Mouse (Mus musculus) central nervous system, embryonic 18 days (tissue): ENCODE results near the gene Braf. TPM values are rescaled to one million over a fixed set of nuclear protein-coding genes. Genes with fewer than 3 reads are reported as not detected.

ENCODE experiments used
- polyA plus RNA-seq: library from polyadenylated mRNA; depleted of rRNA; stranded (reverse); fragments of >200 nt; gene quantifications from 2 replicates; pipeline ENCODE4 v1.2.3, GENCODE M21; 2012; rRNA removed

The Braf gene
- polyA plus RNA-seq: 25.0 and 27.1 TPM in 2 replicates

DNA sequence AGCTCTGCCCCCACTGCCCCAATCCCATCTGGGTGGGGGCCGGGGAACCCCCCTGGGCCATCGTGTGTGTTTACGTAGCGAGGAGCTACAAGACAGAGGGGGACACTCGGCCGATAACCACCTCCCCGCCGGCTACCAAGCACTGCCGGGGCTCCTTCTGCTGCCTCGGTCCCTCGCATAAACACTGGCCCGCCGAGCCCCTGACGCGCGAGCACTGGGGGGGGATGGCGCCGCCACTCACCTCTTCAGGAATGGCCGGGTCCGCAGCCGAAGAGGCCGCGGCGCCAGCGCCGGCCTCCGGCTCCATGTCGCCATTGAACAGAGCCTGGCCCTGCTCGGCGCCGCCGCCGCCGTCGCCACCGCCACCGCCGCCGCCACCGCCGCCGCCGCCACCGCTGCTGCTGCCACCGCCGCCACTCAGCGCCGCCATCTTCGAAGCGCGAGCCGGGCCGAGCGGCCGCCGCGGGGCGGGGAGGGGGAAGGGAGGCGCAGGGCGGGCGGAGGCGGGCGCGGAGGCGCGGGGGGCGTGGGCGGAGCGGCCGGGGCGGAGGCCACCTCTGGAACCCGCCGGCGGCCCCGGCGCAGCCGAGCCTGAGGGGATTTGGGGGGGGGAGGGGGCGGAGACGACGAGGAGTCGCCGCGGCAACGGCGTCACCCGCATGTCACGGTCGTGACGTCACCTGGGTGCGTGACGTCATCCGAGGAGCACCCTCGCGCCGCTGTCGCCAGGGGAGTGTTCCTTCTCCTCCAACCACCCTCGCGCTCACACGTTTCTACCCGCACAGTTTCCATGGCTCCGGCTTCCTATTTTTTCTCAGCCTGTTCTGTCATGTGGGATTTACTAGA lies at the start of gene Braf:
Gene Braf, minus strand, starts transcription at position 598 of the 846 bp plus-strand sequence.

DNA sequence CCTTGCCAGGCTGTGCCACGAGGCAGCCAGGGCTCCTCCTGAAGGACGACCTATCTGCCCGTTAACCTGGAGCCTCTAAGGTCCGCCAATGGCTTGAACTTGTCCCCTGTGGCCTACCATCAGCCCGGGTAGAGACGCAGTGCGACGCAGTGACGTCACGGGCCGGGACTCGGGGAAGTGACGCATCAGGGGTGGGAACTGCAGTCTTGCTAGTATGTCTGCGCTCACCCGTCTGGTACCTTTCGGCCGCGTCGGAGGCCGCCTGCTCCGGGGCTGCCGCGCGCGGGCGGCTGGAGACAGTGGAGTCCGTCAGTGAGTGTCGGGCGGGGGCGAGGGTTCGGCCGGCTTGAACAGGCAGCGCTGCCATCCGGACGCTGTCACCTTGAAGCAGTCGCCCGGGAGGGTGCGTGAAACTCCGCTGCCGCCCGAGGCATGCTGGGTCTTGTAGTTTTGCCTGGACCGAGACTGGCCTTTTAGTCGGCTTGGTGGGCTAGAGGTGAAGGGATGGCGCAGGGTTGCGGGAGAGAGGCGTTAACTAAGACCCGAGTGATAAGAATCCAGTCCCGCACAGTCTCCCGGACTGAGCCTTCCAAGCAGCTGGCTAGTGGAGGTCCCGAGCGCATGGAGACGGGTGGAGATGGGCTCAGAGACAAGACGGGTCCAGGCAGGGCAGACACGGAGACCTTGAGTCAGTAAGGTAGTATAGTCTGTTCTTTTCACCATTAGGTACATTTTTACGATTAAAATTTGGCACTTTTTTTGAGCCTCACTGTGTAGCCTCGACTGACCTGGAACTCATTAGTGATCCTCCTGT lies 132.7 kb downstream of the Braf start, which contains the start of gene Ndufb2:
Gene Ndufb2, plus strand, starts transcription at position 174 of the 814 bp plus-strand sequence.

DNA sequence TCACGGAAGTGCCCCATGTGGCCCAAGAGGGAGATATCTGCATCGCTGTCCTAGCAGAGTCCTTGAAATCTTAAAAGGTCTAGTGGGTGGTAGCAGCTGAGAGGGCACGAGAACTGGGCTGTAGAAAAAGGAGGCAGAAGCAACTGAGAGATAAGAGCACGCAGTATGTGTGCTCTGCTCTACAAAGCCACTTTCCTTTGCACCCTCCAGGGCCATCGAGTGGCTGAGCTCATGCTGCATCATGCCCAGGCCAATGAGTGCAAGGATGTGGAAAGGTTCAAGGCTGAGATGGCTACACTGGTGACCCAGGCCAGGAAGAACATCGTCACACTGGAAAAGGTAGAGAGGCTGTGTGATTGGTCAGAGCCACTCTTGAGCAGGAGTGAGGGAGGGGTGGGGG lies 139.7 kb downstream of the Braf start, which contains the start of gene Gm42420:
Gene Gm42420, plus strand, starts transcription at position 237 of the 400 bp plus-strand sequence.

GRCm38 (mm10) chr6:39573791-39574554 lies 151.3 kb downstream of the Braf start, which contains the start of gene Adck2:
Gene Adck2, plus strand, starts transcription at chr6:39573873.

GRCm38 (mm10) chr6:39557723-39558261 lies 167.5 kb downstream of the Braf start, which contains the start of gene Dennd2a:
Gene Dennd2a, minus strand, starts transcription at chr6:39557867.

Other genes starting within 250 kb of the Braf start
- gene Dennd2a, start 167.6 kb downstream of the Braf start, polyA plus RNA-seq: 19.9 and 21.5 TPM in 2 replicates
- 17.1 and 17.7 TPM in 2 replicates for gene Adck2, start 151.6 kb downstream of the Braf start, polyA plus RNA-seq
- gene Gm42420, start 139.7 kb downstream of the Braf start, polyA plus RNA-seq: 0.88 and 2.2 TPM in 2 replicates
- 202 and 250 TPM in 2 replicates for gene Ndufb2, start 132.9 kb downstream of the Braf start, polyA plus RNA-seq
- 279 and 293 TPM in 2 replicates for gene Mrps33, start 85.5 kb upstream of the Braf start, polyA plus RNA-seq
- gene Tmem178b, start 147.8 kb upstream of the Braf start, polyA plus RNA-seq: 78.2 and 78.8 TPM in 2 replicates